Mouse (Mus musculus) liver, embryonic 16.5 days (tissue): ENCODE measurements at regions not wholly inside any gene's neighbourhood (a gene's known extent, or its start where the extent isn't known, plus 50 kb on each side); places are given as distances from the start of the nearest gene placed in this dataset.

Source experiments
- ATAC-seq: fragments of 200-750 bp; cut with Nextera tagmentation; 2 replicates; pipeline ENCODE4 v1.8.0; 2017; ENCODE audit warnings: low read depth, mild to moderate bottlenecking, moderate number of reproducible peaks, moderate library complexity
- H3K27ac ChIP-seq: fragments of 300-500 bp; sonication (generic); 2 replicates; pipeline ENCODE4 v1.5.1; 2014; ENCODE audit warnings: mild to moderate bottlenecking, low read length
- H3K27me3 ChIP-seq: fragments of 300-500 bp; sonication (generic); 2 replicates; pipeline ENCODE4 v1.6.1; 2014; ENCODE audit warnings: low read depth, low read length, mixed read lengths; ENCODE audit not compliant: control insufficient read depth, insufficient read depth
- H3K36me3 ChIP-seq: fragments of 300-500 bp; sonication (generic); 2 replicates; pipeline ENCODE4 v1.6.1; 2014; ENCODE audit warnings: mild to moderate bottlenecking; ENCODE audit not compliant: control insufficient read depth, insufficient read depth
- H3K4me1 ChIP-seq: fragments of 300-500 bp; sonication (generic); 2 replicates; pipeline ENCODE4 v1.6.1; 2014; ENCODE audit warnings: low read depth, low read length, mixed read lengths; ENCODE audit not compliant: control insufficient read depth
- H3K4me2 ChIP-seq: fragments of 300-500 bp; sonication (generic); 2 replicates; pipeline ENCODE4 v1.6.1; 2014; ENCODE audit warnings: low read depth, low read length, mixed read lengths
- H3K4me3 ChIP-seq: fragments of 300-500 bp; sonication (generic); 2 replicates; pipeline ENCODE4 v1.5.1; 2014; ENCODE audit warnings: low read depth, mild to moderate bottlenecking, low read length
- H3K9ac ChIP-seq: fragments of 300-500 bp; sonication (generic); 2 replicates; pipeline ENCODE4 v1.6.1; 2014; ENCODE audit warnings: low read depth, low read length
- H3K9me3 ChIP-seq: fragments of 300-500 bp; sonication (generic); replicated peaks from 2 replicates; pipeline ENCODE4 v1.6.1; 2016; ENCODE audit warnings: low read length; ENCODE audit not compliant: control insufficient read depth
- WGBS: fragments of 180-500 bp; shearing (Covaris S2); extraction: QIAGEN DNeasy Blood & Tissue Kit; methylation state at CpG from one replicate; pipeline ENCODE4 v1.1.7; 2014; ENCODE audit not compliant: insufficient replicate concordance; 5-methylcytosine and 5-hydroxymethylcytosine counted together

GRCm38 (mm10) chr16:87031836-87032235, 322.1 kb upstream of the N6amt1 start:
- Histone ChIP-seq H3K9me3 (no peaks in the 10 kb centered on the region), H3K4me3 (no peak overlapping the region), H3K36me3 (no peaks in the 10 kb centered on the region), H3K27ac (no peak overlapping the region), H3K27me3 (no peaks in the 10 kb centered on the region), H3K9ac (no peak overlapping the region), H3K4me1 (no peaks in the 10 kb centered on the region), H3K4me2 (no peak overlapping the region)
- 51% methylated on average over 3 of the region's 3 CpGs for WGBS
- no peak for ATAC-seq

GRCm38 (mm10) chr16:87028516-87029145, 325.4 kb upstream of the N6amt1 start:
- no peak overlapping the region for H3K4me2 ChIP-seq
- no peaks in the 10 kb centered on the region for H3K4me1 ChIP-seq
- ATAC-seq, result no peak
- H3K9ac ChIP-seq, result no peak overlapping the region
- no peak overlapping the region for H3K27ac ChIP-seq
- H3K9me3 ChIP-seq, result no peaks in the 10 kb centered on the region
- H3K27me3 ChIP-seq, result no peaks in the 10 kb centered on the region
- 54% methylated on average over 5 of the region's 5 CpGs for WGBS
- no peaks in the 10 kb centered on the region for H3K36me3 ChIP-seq
- H3K4me3 ChIP-seq, result no peak overlapping the region

GRCm38 (mm10) chr16:87027621-87028020, 326.4 kb upstream of the N6amt1 start:
- H3K36me3 ChIP-seq, result no peaks in the 10 kb centered on the region
- H3K4me2 ChIP-seq, result no peak overlapping the region
- no peak overlapping the region for H3K4me3 ChIP-seq
- 60% methylated on average over 1 of the region's 1 CpGs for WGBS
- no peaks in the 10 kb centered on the region for H3K4me1 ChIP-seq
- H3K27ac ChIP-seq, result no peak overlapping the region
- no peak for ATAC-seq
- H3K9ac ChIP-seq, result no peak overlapping the region
- no peaks in the 10 kb centered on the region for H3K27me3 ChIP-seq
- H3K9me3 ChIP-seq, result no peaks in the 10 kb centered on the region

- no peaks in the 10 kb centered on the region for H3K9me3 ChIP-seq
- H3K4me1 ChIP-seq, result no peaks in the 10 kb centered on the region
- 59% methylated on average over 4 of the region's 4 CpGs for WGBS
- H3K36me3 ChIP-seq, result no peaks in the 10 kb centered on the region
- H3K27me3 ChIP-seq, result no peaks in the 10 kb centered on the region
- no peak overlapping the region for H3K27ac ChIP-seq
- no peak for ATAC-seq
- no peak overlapping the region for H3K9ac ChIP-seq
- no peak overlapping the region for H3K4me2 ChIP-seq
- no peak overlapping the region for H3K4me3 ChIP-seq
These were observed 331.9 kb upstream of the N6amt1 start for GRCm38 (mm10) chr16:87022041-87022440.

GRCm38 (mm10) chr16:87017107-87017670, 336.8 kb upstream of the N6amt1 start:
- H3K27ac ChIP-seq, result no peak overlapping the region
- ATAC-seq, result no peak
- no peaks in the 10 kb centered on the region for H3K36me3 ChIP-seq

GRCm38 (mm10) chr16:87001579-87001978, 352.4 kb upstream of the N6amt1 start:
- WGBS, result 52% methylated on average over 3 of the region's 3 CpGs
- no peak overlapping the region for H3K4me3 ChIP-seq
- no peaks in the 10 kb centered on the region for H3K36me3 ChIP-seq
- no peaks in the 10 kb centered on the region for H3K9me3 ChIP-seq
- H3K4me2 ChIP-seq, result no peak overlapping the region
- ATAC-seq, result no peak
- H3K27ac ChIP-seq, result no peak overlapping the region
- no peaks in the 10 kb centered on the region for H3K4me1 ChIP-seq
- no peaks in the 10 kb centered on the region for H3K27me3 ChIP-seq
- H3K9ac ChIP-seq, result no peak overlapping the region

More at GRCm38 (mm10) chr16:87017107-87017670, 336.8 kb upstream of the N6amt1 start:
- 59% methylated on average over 7 of the region's 7 CpGs for WGBS
- H3K4me3 ChIP-seq, result no peak overlapping the region
- no peak overlapping the region for H3K9ac ChIP-seq
- no peaks in the 10 kb centered on the region for H3K9me3 ChIP-seq
- no peak overlapping the region for H3K4me2 ChIP-seq
- no peaks in the 10 kb centered on the region for H3K27me3 ChIP-seq
- H3K4me1 ChIP-seq, result no peaks in the 10 kb centered on the region

GRCm38 (mm10) chr16:87001135-87001534, 352.9 kb upstream of the N6amt1 start:
- Histone ChIP-seq H3K27ac (no peak overlapping the region), H3K4me1 (no peaks in the 10 kb centered on the region), H3K9me3 (no peaks in the 10 kb centered on the region), H3K4me2 (no peak overlapping the region), H3K4me3 (no peak overlapping the region), H3K36me3 (no peaks in the 10 kb centered on the region), H3K9ac (no peak overlapping the region), H3K27me3 (no peaks in the 10 kb centered on the region)
- WGBS, result 33% methylated on average over 3 of the region's 3 CpGs
- ATAC-seq, result no peak

- no peak overlapping the region for H3K27ac ChIP-seq
- H3K9ac ChIP-seq, result no peak overlapping the region
- no peak for ATAC-seq
- no peak overlapping the region for H3K4me3 ChIP-seq
- 62% methylated on average over 3 of the region's 3 CpGs for WGBS
- no peaks in the 10 kb centered on the region for H3K36me3 ChIP-seq
- H3K4me1 ChIP-seq, result no peaks in the 10 kb centered on the region
- no peaks in the 10 kb centered on the region for H3K9me3 ChIP-seq
- H3K4me2 ChIP-seq, result no peak overlapping the region
- no peaks in the 10 kb centered on the region for H3K27me3 ChIP-seq
These were observed 382.3 kb upstream of the N6amt1 start for GRCm38 (mm10) chr16:86971691-86972090.

- Histone ChIP-seq H3K27ac (no peak overlapping the region), H3K9ac (no peak overlapping the region), H3K4me3 (no peak overlapping the region), H3K36me3 (no peaks in the 10 kb centered on the region), H3K9me3 (no peaks in the 10 kb centered on the region; the same call in 1 of the 2 replicates), H3K4me2 (no peak overlapping the region), H3K27me3 (no peaks in the 10 kb centered on the region), H3K4me1 (no peaks in the 10 kb centered on the region)
- no peak for ATAC-seq
- 53% methylated on average over 6 of the region's 6 CpGs for WGBS
These were observed 404.3 kb upstream of the N6amt1 start for GRCm38 (mm10) chr16:86949681-86950080.
